Mouse (Mus musculus): Measurements from ENCODE around the gene Hnrnpl. TPM values are rescaled to one million over a fixed set of nuclear protein-coding genes. Genes with fewer than 3 reads are reported as not detected.

The Hnrnpl gene
- polyA plus RNA-seq, 1 experiment from 2014 or later, result 239 TPM

GRCm38 (mm10) chr7:28791706-28792105 is 16.6 kb upstream of the Hnrnpl start:
- no peaks in the 10 kb centered on the region for H3K27me3 ChIP-seq (replicated peaks)
- peaks cover 18% of the 10 kb centered on the region for H3K4me1 ChIP-seq
- no peak overlapping the region for H3K4me2 ChIP-seq
- no peak overlapping the region for H3K9ac ChIP-seq
- H3K4me3 ChIP-seq (replicated peaks), result no peak overlapping the region
- H3K27ac ChIP-seq, result no peak overlapping the region
- no peaks in the 10 kb centered on the region for H3K36me3 ChIP-seq
- H3K9me3 ChIP-seq, result no peaks in the 10 kb centered on the region
- ATAC-seq (ENCODE audit: insufficient read depth, low FRiP score, low read depth), result no peak

GRCm38 (mm10) chr7:28792391-28793185 is 15.8 kb upstream of the Hnrnpl start:
- 68% methylated on average over 14 of the region's 14 CpGs for WGBS
- no peaks in the 10 kb centered on the region for H3K9me3 ChIP-seq

GRCm38 (mm10) chr7:28793834-28794233 is 14.5 kb upstream of the Hnrnpl start:
- 50% methylated on average over 2 of the region's 2 CpGs for WGBS
- H3K4me2 ChIP-seq, result no peak overlapping the region
- peaks cover 20% of the 10 kb centered on the region for H3K4me1 ChIP-seq
- H3K36me3 ChIP-seq, result no peaks in the 10 kb centered on the region
- no peak overlapping the region for H3K27ac ChIP-seq
- ATAC-seq (ENCODE audit: insufficient read depth, low FRiP score, low read depth), result no peak
- H3K4me3 ChIP-seq (replicated peaks), result no peak overlapping the region
- H3K9me3 ChIP-seq, result no peaks in the 10 kb centered on the region
- no peak overlapping the region for H3K9ac ChIP-seq
- no peaks in the 10 kb centered on the region for H3K27me3 ChIP-seq (replicated peaks)

More at GRCm38 (mm10) chr7:28792391-28793185, 15.8 kb upstream of the Hnrnpl start:
- Histone ChIP-seq H3K27me3 (replicated peaks) (no peaks in the 10 kb centered on the region), H3K4me3 (replicated peaks) (no peak overlapping the region), H3K4me1 (peaks cover 22% of the 10 kb centered on the region), H3K27ac (no peak overlapping the region), H3K9ac (no peak overlapping the region), H3K36me3 (no peaks in the 10 kb centered on the region), H3K4me2 (no peak overlapping the region)
- ATAC-seq (ENCODE audit: insufficient read depth, low FRiP score, low read depth), result no peak

GRCm38 (mm10) chr7:28794496-28794895 is 13.8 kb upstream of the Hnrnpl start:
- H3K4me1 ChIP-seq, result peaks cover 17% of the 10 kb centered on the region
- WGBS, result 83% methylated on average over 3 of the region's 3 CpGs
- H3K36me3 ChIP-seq, result no peaks in the 10 kb centered on the region
- H3K9me3 ChIP-seq, result no peaks in the 10 kb centered on the region
- no peak for ATAC-seq (ENCODE audit: insufficient read depth, low FRiP score, low read depth)
- H3K9ac ChIP-seq, result no peak overlapping the region
- no peak overlapping the region for H3K4me2 ChIP-seq
- H3K27me3 ChIP-seq (replicated peaks), result no peaks in the 10 kb centered on the region
- H3K27ac ChIP-seq, result no peak overlapping the region
- H3K4me3 ChIP-seq (replicated peaks), result no peak overlapping the region

- Histone ChIP-seq H3K27ac (peak overlapping the region; percentile 63), H3K4me2 (peak overlapping the region; percentile 52), H3K4me3 (replicated peaks) (0 out of 2 replicates have a peak overlapping the region, but pooled peaks have one; percentile 18), H3K4me1 (peaks cover 7% of the 10 kb centered on the region), H3K9me3 (no peaks in the 10 kb centered on the region), H3K9ac (no peak overlapping the region), H3K36me3 (no peaks in the 10 kb centered on the region), H3K27me3 (replicated peaks) (no peaks in the 10 kb centered on the region)
- WGBS, result 77% methylated on average over 15 of the region's 15 CpGs
- no peak for ATAC-seq (ENCODE audit: insufficient read depth, low FRiP score, low read depth)
Measured at GRCm38 (mm10) chr7:28795832-28796231, 12.5 kb upstream of the Hnrnpl start.

GRCm38 (mm10) chr7:28796562-28796975 is 11.8 kb upstream of the Hnrnpl start:
- Histone ChIP-seq H3K9me3 (no peaks in the 10 kb centered on the region), H3K27me3 (replicated peaks) (no peaks in the 10 kb centered on the region), H3K27ac (peak overlapping the region; percentile 63; the same call in 1 of the 2 replicates), H3K4me1 (peaks cover 7% of the 10 kb centered on the region), H3K4me3 (replicated peaks) (peak overlapping the region; percentile 18; the same call in 1 of the 2 replicates), H3K36me3 (no peaks in the 10 kb centered on the region), H3K9ac (peak overlapping the region; percentile 1; the same call in 1 of the 2 replicates), H3K4me2 (peak overlapping the region; percentile 52)
- WGBS, result 17% methylated on average over 32 of the region's 32 CpGs
- peak; percentile 67 for ATAC-seq (ENCODE audit: insufficient read depth, low FRiP score, low read depth)

- Histone ChIP-seq H3K4me1 (peaks cover 28% of the 10 kb centered on the region), H3K4me2 (no peak overlapping the region), H3K27me3 (replicated peaks) (no peaks in the 10 kb centered on the region), H3K9ac (no peak overlapping the region), H3K4me3 (replicated peaks) (no peak overlapping the region), H3K36me3 (no peaks in the 10 kb centered on the region), H3K9me3 (no peaks in the 10 kb centered on the region), H3K27ac (no peak overlapping the region)
- 93% methylated on average over 9 of the region's 9 CpGs for WGBS
- ATAC-seq (ENCODE audit: insufficient read depth, low FRiP score, low read depth), result no peak
Measured at GRCm38 (mm10) chr7:28799994-28800393, 8.3 kb upstream of the Hnrnpl start.

GRCm38 (mm10) chr7:28801451-28801850 is 6.9 kb upstream of the Hnrnpl start:
- Histone ChIP-seq H3K4me2 (peak overlapping the region; percentile 31; the same call in 1 of the 2 replicates), H3K27ac (peak overlapping the region; percentile 97), H3K4me1 (peaks cover 27% of the 10 kb centered on the region), H3K9ac (no peak overlapping the region), H3K9me3 (no peaks in the 10 kb centered on the region), H3K4me3 (replicated peaks) (no peak overlapping the region), H3K36me3 (no peaks in the 10 kb centered on the region), H3K27me3 (replicated peaks) (no peaks in the 10 kb centered on the region)
- WGBS, result 48% methylated on average over 3 of the region's 3 CpGs
- ATAC-seq (ENCODE audit: insufficient read depth, low FRiP score, low read depth), result no peak

GRCm38 (mm10) chr7:28801901-28802670 is 6.3 kb upstream of the Hnrnpl start:
- Histone ChIP-seq H3K27ac (peak overlapping the region; percentile 97), H3K4me1 (peaks cover 22% of the 10 kb centered on the region), H3K4me2 (peak overlapping the region; percentile 31; the same call in 1 of the 2 replicates), H3K36me3 (no peaks in the 10 kb centered on the region), H3K4me3 (replicated peaks) (no peak overlapping the region), H3K9ac (no peak overlapping the region), H3K9me3 (no peaks in the 10 kb centered on the region), H3K27me3 (replicated peaks) (no peaks in the 10 kb centered on the region)
- 19% methylated on average over 10 of the region's 10 CpGs for WGBS
- ATAC-seq (ENCODE audit: insufficient read depth, low FRiP score, low read depth), result peak; percentile 76

GRCm38 (mm10) chr7:28802846-28803588 is 5.3 kb upstream of the Hnrnpl start:
- WGBS, result 16% methylated on average over 10 of the region's 10 CpGs
- H3K9ac ChIP-seq, result no peak overlapping the region
- peak overlapping the region; percentile 31; the same call in 1 of the 2 replicates for H3K4me2 ChIP-seq
- H3K9me3 ChIP-seq, result no peaks in the 10 kb centered on the region
- peak overlapping the region; percentile 97 for H3K27ac ChIP-seq
- peak; percentile 62; the same call in 1 of the 2 replicates for ATAC-seq (ENCODE audit: insufficient read depth, low FRiP score, low read depth)
- no peak overlapping the region for H3K4me3 ChIP-seq (replicated peaks)
- H3K36me3 ChIP-seq, result no peaks in the 10 kb centered on the region
- no peaks in the 10 kb centered on the region for H3K27me3 ChIP-seq (replicated peaks)
- peaks cover 27% of the 10 kb centered on the region for H3K4me1 ChIP-seq

- Histone ChIP-seq H3K27me3 (replicated peaks) (no peaks in the 10 kb centered on the region), H3K36me3 (no peaks in the 10 kb centered on the region), H3K9ac (no peak overlapping the region), H3K4me1 (peaks cover 28% of the 10 kb centered on the region), H3K9me3 (no peaks in the 10 kb centered on the region), H3K4me2 (peak overlapping the region; percentile 9; the same call in 1 of the 2 replicates), H3K27ac (peak overlapping the region; percentile 97), H3K4me3 (replicated peaks) (no peak overlapping the region)
- 26% methylated on average over 4 of the region's 4 CpGs for WGBS
- ATAC-seq (ENCODE audit: insufficient read depth, low FRiP score, low read depth), result peak; percentile 48; the same call in 1 of the 2 replicates
Measured at GRCm38 (mm10) chr7:28803756-28804155, 4.6 kb upstream of the Hnrnpl start.

All from stomach, embryonic 15.5 days (tissue).